Mouse (Mus musculus): ENCODE results near the gene Eva1c. TPM values are rescaled to one million over a fixed set of nuclear protein-coding genes. Genes with fewer than 3 reads are reported as not detected.
A peak's percentile ranks its signal among the peaks of the same experiment; 100 is the strongest.
"Not testable (repeated sequence)": the region's sequence is repeated elsewhere in the genome, so short reads cannot be mapped to it uniquely, and the experiment has no call there.

The Eva1c gene
- total RNA-seq, 2 experiments from 2014 or later: 1.8 to 1.9 TPM

- intact Hi-C loops (cut with DNase I): no loop called here
- DNase-seq (ENCODE audit: extremely low spot score in 1 of 2, low spot score in 2 of 2): no peak
Observed at GRCm38 (mm10) chr16:90821046-90821697, 5.3 kb upstream of the Eva1c start.

- intact Hi-C loops (cut with DNase I): no loop called here
- no peak for DNase-seq (ENCODE audit: extremely low spot score in 1 of 2, low spot score in 2 of 2)
Observed at GRCm38 (mm10) chr16:90822284-90822935, 4.1 kb upstream of the Eva1c start.

- DNase-seq (ENCODE audit: extremely low spot score in 1 of 2, low spot score in 2 of 2): peak in 1 of 2 experiments; percentile 39
- intact Hi-C loops (cut with DNase I): no loop called here
Observed at GRCm38 (mm10) chr16:90822981-90823380, 3.5 kb upstream of the Eva1c start.

- intact Hi-C loops (cut with DNase I); DNase-seq (ENCODE audit: extremely low spot score in 1 of 2, low spot score in 2 of 2): not testable (repeated sequence)
Observed at GRCm38 (mm10) chr16:90823986-90824385, 2.5 kb upstream of the Eva1c start.

GRCm38 (mm10) chr16:90826041-90826440 lies 478 bp upstream of the Eva1c start:
- intact Hi-C loops (cut with DNase I): no loop called here
- DNase-seq (ENCODE audit: extremely low spot score in 1 of 2, low spot score in 2 of 2): no peak

GRCm38 (mm10) chr16:90827498-90827897 lies 979 bp downstream of the Eva1c start:
- DNase-seq (ENCODE audit: extremely low spot score in 1 of 2, low spot score in 2 of 2): no peak
- intact Hi-C loops (cut with DNase I): no loop called here

- intact Hi-C loops (cut with DNase I): no loop called here
- DNase-seq (ENCODE audit: extremely low spot score in 1 of 2, low spot score in 2 of 2): no peak
Observed at GRCm38 (mm10) chr16:90829136-90829535, 2.6 kb downstream of the Eva1c start.

GRCm38 (mm10) chr16:90829894-90830685 lies 3.6 kb downstream of the Eva1c start:
- DNase-seq (ENCODE audit: extremely low spot score in 1 of 2, low spot score in 2 of 2): peak; percentile 23 to 89
- intact Hi-C loops (cut with DNase I): loop anchor here (5.0 kb wide), 1 partner anchor 97 kb away; no protein-coding TSS in a partner anchor

- DNase-seq (ENCODE audit: extremely low spot score in 1 of 2, low spot score in 2 of 2): peak in 1 of 2 experiments; percentile 82
- intact Hi-C loops (cut with DNase I): loop anchor here (5.0 kb wide), 1 partner anchor 96 kb away; no protein-coding TSS in a partner anchor
Observed at GRCm38 (mm10) chr16:90830686-90831439, 4.3 kb downstream of the Eva1c start.

- intact Hi-C loops (cut with DNase I): loop anchor here (5.0 kb wide), 1 partner anchor 96 kb away; no protein-coding TSS in a partner anchor
- no peak for DNase-seq (ENCODE audit: extremely low spot score in 1 of 2, low spot score in 2 of 2)
Observed at GRCm38 (mm10) chr16:90831676-90832075, 5.2 kb downstream of the Eva1c start.

GRCm38 (mm10) chr16:90832495-90832894 lies 6.0 kb downstream of the Eva1c start:
- no peak for DNase-seq (ENCODE audit: extremely low spot score in 1 of 2, low spot score in 2 of 2)
- intact Hi-C loops (cut with DNase I): loop anchor here (5.0 kb wide), 1 partner anchor 95 kb away; no protein-coding TSS in a partner anchor

GRCm38 (mm10) chr16:90833041-90833791 lies 6.7 kb downstream of the Eva1c start:
- intact Hi-C loops (cut with DNase I): loop anchor here (5.0 kb wide), 1 partner anchor 94 kb away; no protein-coding TSS in a partner anchor
- DNase-seq (ENCODE audit: extremely low spot score in 1 of 2, low spot score in 2 of 2): no peak

- DNase-seq (ENCODE audit: extremely low spot score in 1 of 2, low spot score in 2 of 2): no peak
- intact Hi-C loops (cut with DNase I): no loop called here
Observed at GRCm38 (mm10) chr16:90837431-90837830, 10.9 kb downstream of the Eva1c start.

- intact Hi-C loops (cut with DNase I): no loop called here
- no peak for DNase-seq (ENCODE audit: extremely low spot score in 1 of 2, low spot score in 2 of 2)
Observed at GRCm38 (mm10) chr16:90842164-90842563, 15.6 kb downstream of the Eva1c start.

GRCm38 (mm10) chr16:90845038-90845437 lies 18.5 kb downstream of the Eva1c start:
- intact Hi-C loops (cut with DNase I): no loop called here
- no peak for DNase-seq (ENCODE audit: extremely low spot score in 1 of 2, low spot score in 2 of 2)

GRCm38 (mm10) chr16:90845591-90845990 lies 19.1 kb downstream of the Eva1c start:
- no peak for DNase-seq (ENCODE audit: extremely low spot score in 1 of 2, low spot score in 2 of 2)
- intact Hi-C loops (cut with DNase I): no loop called here

- DNase-seq (ENCODE audit: extremely low spot score in 1 of 2, low spot score in 2 of 2): no peak
- intact Hi-C loops (cut with DNase I): no loop called here
Observed at GRCm38 (mm10) chr16:90848697-90849096, 22.2 kb downstream of the Eva1c start.

GRCm38 (mm10) chr16:90849262-90849661 lies 22.7 kb downstream of the Eva1c start:
- intact Hi-C loops (cut with DNase I): no loop called here
- no peak for DNase-seq (ENCODE audit: extremely low spot score in 1 of 2, low spot score in 2 of 2)
